Mouse (Mus musculus) heart, adult 2 months (tissue): ENCODE measurements around the gene Mpst. TPM values are rescaled to one million over a fixed set of nuclear protein-coding genes. Genes with fewer than 3 reads are reported as not detected.
A peak's percentile ranks its signal among the peaks of the same experiment; 100 is the strongest.

Experiments used
- DNase-seq, 2 experiments: peaks; one replicate each; pipeline ENCODE4 v3.0.0; 2021
- H3K27ac ChIP-seq: fragments of 200-600 bp; 2 replicates; pipeline ENCODE4 v1.8.1; 2022
- H3K27me3 ChIP-seq: fragments of 200-500 bp; 2 replicates; pipeline ENCODE4 v1.6.1; 2012; ENCODE audit warnings: mild to moderate bottlenecking, low read length, inconsistent platforms, mixed read lengths; ENCODE audit not compliant: control insufficient read depth, insufficient read depth
- H3K36me3 ChIP-seq: fragments of 200-500 bp; 2 replicates; pipeline ENCODE4 v1.6.1; 2012; ENCODE audit warnings: low read length, inconsistent platforms; ENCODE audit not compliant: control insufficient read depth, insufficient read depth
- H3K4me1 ChIP-seq: fragments of 200-500 bp; 2 replicates; pipeline ENCODE4 v1.6.1; 2011; ENCODE audit warnings: low read length; ENCODE audit not compliant: control insufficient read depth, insufficient read depth
- H3K4me3 ChIP-seq: fragments of 200-600 bp; 2 replicates; pipeline ENCODE4 v1.8.1; 2022
- H3K79me2 ChIP-seq: fragments of 200-500 bp; replicated peaks from 2 replicates; pipeline ENCODE4 v1.6.1; 2012; ENCODE audit warnings: mild to moderate bottlenecking, inconsistent platforms, low read length, moderate library complexity, mixed read lengths; ENCODE audit not compliant: control insufficient read depth, insufficient read depth
- H3K9ac ChIP-seq: fragments of 200-500 bp; 2 replicates; pipeline ENCODE4 v1.6.1; 2012; ENCODE audit warnings: low read depth, mild to moderate bottlenecking, control low read depth, inconsistent platforms, low read length, mixed read lengths
- CTCF ChIP-seq: fragments of 200-600 bp; IDR thresholded peaks from 2 replicates; pipeline ENCODE4 v1.8.1; 2022; ENCODE audit warnings: antibody characterized with exemption, mild to moderate bottlenecking, moderate library complexity
- EP300 ChIP-seq: fragments of 200-500 bp; IDR thresholded peaks from 2 replicates; pipeline ENCODE4 v1.6.1; 2011; ENCODE audit warnings: low read depth, low read length, control low read depth; ENCODE audit not compliant: insufficient read depth
- POLR2A ChIP-seq: fragments of 200-500 bp; IDR thresholded peaks from 2 replicates; pipeline ENCODE4 v1.6.1; 2011; ENCODE audit warnings: mild to moderate bottlenecking, low read depth, low read length, control low read depth; ENCODE audit not compliant: insufficient read depth
- WGBS: fragments of 180-500 bp; shearing (Covaris S2); methylation state at CpG from one replicate; pipeline ENCODE4 v1.1.7; 2018; 5-methylcytosine and 5-hydroxymethylcytosine counted together
- intact Hi-C: fragments of 180-260 bp; cut with DNase I; formaldehyde crosslinking; loops from one replicate; pipeline ENCODE4 v1.15.1; 2025
- polyA plus RNA-seq: library from polyadenylated mRNA; depleted of rRNA; stranded (reverse); fragments of >200 nt; gene quantifications from 2 replicates; pipeline ENCODE4 v1.2.3, GENCODE M21; 2012
- total RNA-seq, 2 experiments: library from RNA; stranded (reverse); gene quantifications; 2 replicates each; pipeline ENCODE4 v1.2.3; 2021

Mpst gene
- total and polyA plus RNA-seq, 3 experiments = 37.5 to 79.5 (median 45.9) TPM

DNA sequence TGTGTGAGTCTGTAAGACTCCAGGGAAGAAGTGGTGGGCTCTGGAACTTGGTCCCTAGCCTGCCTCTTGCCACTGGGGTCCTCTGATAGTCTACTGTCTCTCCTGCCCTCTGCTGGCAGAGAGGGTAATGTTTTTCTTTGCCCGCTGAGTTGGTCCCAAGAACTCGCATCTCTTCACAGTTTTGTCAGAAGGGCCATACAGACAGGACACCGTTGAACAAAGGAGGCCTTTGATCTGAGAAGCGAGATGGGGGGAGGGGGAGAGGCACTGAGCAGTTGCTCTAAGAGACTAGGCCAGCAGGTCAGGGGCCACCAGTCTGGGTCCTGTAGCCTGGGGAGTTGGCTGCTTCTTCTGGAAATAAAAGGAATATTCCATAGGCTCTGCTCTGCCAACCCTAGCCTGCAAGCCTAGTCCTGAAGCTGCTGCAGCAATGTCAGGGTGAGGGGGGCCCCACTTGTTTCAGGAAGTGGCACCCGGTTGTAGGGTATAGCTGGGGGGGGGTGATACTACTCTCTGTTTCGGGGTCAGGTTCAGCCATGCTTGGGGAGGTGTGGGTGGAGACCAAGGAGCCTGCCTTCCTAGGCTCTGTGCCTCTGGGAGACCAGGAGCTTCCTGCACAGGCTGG lies 28.8 kb downstream of the Mpst start:
- WGBS = 54% methylated on average over 6 of the region's 6 CpGs
- no peaks in the 10 kb centered on the region for H3K36me3 ChIP-seq
- H3K27me3 ChIP-seq = no peaks in the 10 kb centered on the region
- H3K27ac ChIP-seq = no peak overlapping the region
- DNase-seq = no peak
- H3K4me1 ChIP-seq = peaks cover 5% of the 10 kb centered on the region
- intact Hi-C loops = no loop called here
- no peak for TF ChIP-seq EP300
- peak; percentile 63 for TF ChIP-seq CTCF
- no peak for TF ChIP-seq POLR2A
- no peak overlapping the region for H3K4me3 ChIP-seq
- no peak overlapping the region for H3K9ac ChIP-seq
- H3K79me2 ChIP-seq = no peaks in the 10 kb centered on the region

DNA sequence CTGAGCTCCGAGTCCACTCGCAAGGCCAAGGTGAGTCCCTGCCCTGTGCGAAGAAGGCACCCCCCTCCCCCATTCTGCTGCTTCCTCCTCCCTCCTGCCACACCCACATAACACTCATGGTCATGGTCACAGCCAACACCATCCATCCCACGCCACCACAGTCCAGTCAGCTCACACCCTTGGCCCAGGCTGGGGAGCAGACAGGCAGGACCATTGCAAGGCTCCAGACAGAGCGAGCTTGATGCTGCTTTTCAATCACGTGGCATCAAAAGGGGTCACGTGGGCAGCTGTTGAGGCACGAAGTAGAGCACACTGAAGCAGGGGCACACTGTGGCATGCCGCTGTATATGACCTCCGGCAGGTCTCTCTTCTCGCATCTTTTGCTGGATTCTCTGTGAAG lies 29.5 kb downstream of the Mpst start:
- DNase-seq = no peak
- Histone ChIP-seq H3K4me1 (peaks cover 5% of the 10 kb centered on the region), H3K79me2 (no peaks in the 10 kb centered on the region), H3K27ac (no peak overlapping the region), H3K36me3 (no peaks in the 10 kb centered on the region), H3K9ac (no peak overlapping the region), H3K27me3 (no peaks in the 10 kb centered on the region), H3K4me3 (no peak overlapping the region)
- WGBS = 84% methylated on average over 11 of the region's 11 CpGs
- TF ChIP-seq EP300 (no peak), CTCF (no peak), POLR2A (no peak)
- intact Hi-C loops = no loop called here

DNA sequence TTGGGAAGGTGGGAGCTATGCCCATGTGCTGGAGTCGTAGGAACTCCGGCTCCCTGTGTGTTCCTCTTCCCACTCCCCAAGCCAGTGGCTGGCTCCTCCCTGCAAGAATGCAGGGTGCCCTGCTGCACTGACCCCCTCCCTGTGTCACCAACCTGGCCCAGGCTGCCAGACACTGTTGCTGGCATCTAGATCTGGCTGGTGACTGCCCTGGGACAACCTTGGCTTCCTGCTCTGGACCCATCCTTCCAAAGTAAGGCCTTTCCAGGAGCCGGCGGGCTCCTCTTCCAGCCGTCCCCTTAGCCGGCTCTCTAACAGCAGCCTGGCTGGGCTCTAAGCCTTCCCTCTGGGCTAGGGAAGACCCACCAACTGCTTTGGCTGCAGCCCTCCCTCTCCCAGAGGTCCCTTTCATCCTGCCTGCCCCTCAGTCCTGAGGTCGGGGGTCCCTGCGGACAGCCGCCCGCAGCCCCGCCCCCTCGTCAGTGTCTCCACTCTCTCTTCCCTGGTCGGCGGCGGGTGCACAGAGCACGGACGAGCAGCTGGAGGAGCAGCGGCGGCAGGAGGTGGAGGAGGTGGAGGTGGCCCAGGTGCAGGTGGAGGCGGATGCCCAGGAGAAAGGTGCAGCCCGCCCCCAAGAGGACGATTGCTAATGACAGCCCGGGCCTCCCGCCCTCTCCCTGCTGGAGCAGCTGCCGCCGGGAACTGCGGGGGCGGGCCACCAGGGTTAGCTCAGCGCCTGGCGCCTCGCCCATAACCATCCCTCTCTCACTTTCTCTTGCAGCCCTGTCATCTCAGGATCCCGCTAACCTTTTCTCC lies 30.4 kb downstream of the Mpst start:
- 15% methylated on average over 32 of the region's 32 CpGs for WGBS
- Histone ChIP-seq H3K27ac (peak overlapping the region; percentile 45; the same call in 1 of the 2 replicates), H3K9ac (peak overlapping the region; percentile 4; the same call in 1 of the 2 replicates), H3K79me2 (no peaks in the 10 kb centered on the region), H3K4me1 (peaks cover 3% of the 10 kb centered on the region), H3K4me3 (peak overlapping the region; percentile 2; the same call in 1 of the 2 replicates), H3K27me3 (no peaks in the 10 kb centered on the region), H3K36me3 (no peaks in the 10 kb centered on the region)
- DNase-seq = peak; percentile 88 to 90
- TF ChIP-seq EP300 = no peak
- peak; percentile 59 for TF ChIP-seq CTCF
- no peak for TF ChIP-seq POLR2A
- intact Hi-C loops = no loop called here

DNA sequence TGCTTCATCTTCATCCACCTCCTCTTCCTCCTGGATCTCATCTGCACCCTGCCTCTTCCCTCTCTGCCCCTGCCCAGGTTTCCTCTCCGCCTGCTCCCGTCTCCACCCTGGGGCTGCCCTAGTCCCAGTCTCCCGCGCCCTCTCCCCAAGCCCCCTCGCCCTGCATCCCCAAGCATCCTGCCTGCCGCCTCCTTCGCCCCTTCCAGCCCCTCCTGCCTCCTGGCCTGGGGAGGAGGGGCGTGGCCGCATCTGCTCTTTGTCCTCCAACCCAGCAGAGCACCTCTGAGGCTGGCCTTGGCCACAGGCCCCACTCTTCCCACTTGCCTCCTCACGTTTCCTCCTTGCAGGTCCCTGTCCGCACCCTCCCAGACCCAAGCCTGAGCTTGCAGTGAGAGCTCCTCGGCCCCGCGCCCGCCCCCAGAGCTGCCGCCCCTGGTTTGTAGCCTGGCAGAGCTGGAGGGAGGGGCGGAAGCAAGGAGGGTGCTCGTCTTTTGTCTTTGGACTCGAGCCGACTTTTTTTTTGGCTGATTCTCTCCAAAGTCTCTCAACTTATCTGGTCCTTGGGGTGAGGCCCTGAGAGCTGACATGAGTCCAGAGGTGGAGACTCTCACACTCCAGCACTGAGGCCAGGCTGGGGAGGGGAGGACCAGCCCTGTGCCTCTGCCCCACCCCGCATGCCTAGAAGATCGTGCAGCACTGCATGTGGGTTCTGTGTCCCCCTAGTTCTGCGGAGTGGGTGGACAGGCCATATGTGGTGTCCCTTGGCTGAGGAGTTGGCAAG lies 31.2 kb downstream of the Mpst start:
- intact Hi-C loops = no loop called here
- Histone ChIP-seq H3K79me2 (no peaks in the 10 kb centered on the region), H3K9ac (0 out of 2 replicates have a peak overlapping the region, but pooled peaks have one; percentile 9), H3K4me3 (peak overlapping the region; percentile 2; the same call in 1 of the 2 replicates), H3K27me3 (no peaks in the 10 kb centered on the region), H3K4me1 (peaks cover 3% of the 10 kb centered on the region), H3K27ac (peak overlapping the region; percentile 45), H3K36me3 (no peaks in the 10 kb centered on the region)
- WGBS = 28% methylated on average over 23 of the region's 23 CpGs
- TF ChIP-seq POLR2A = no peak
- TF ChIP-seq EP300 = no peak
- TF ChIP-seq CTCF = no peak
- peak; percentile 72 to 73 for DNase-seq

DNA sequence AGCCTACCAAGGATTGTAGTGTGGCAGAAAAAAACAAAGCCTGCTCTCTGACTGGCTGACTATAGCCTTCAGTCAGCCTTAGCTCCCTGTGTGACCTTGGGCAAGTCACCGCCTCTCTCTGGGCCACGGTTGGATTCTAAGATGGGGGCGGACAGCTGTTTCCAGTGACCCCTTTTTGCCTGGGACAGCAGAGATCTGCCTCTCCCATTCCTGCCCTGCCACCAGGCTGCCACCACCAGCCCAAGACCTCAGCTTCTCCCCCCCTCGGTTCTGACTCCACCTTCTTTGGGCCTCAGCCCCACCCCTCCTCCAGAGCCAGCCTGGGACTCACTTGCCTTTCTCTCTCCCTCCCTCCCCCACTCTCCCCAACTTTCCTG lies 31.8 kb downstream of the Mpst start:
- TF ChIP-seq EP300 (no peak), POLR2A (no peak), CTCF (no peak)
- H3K36me3 ChIP-seq = no peaks in the 10 kb centered on the region
- WGBS = 55% methylated on average over 4 of the region's 4 CpGs
- intact Hi-C loops = no loop called here
- no peak for DNase-seq
- no peak overlapping the region for H3K4me3 ChIP-seq
- no peak overlapping the region for H3K9ac ChIP-seq
- H3K4me1 ChIP-seq = peaks cover 3% of the 10 kb centered on the region
- no peaks in the 10 kb centered on the region for H3K27me3 ChIP-seq
- H3K79me2 ChIP-seq = no peaks in the 10 kb centered on the region
- H3K27ac ChIP-seq = peak overlapping the region; percentile 45; the same call in 1 of the 2 replicates
